Mouse (Mus musculus) liver, embryonic 14.5 days (tissue): ENCODE results near the gene Xpa.

Source experiments
- CTCF ChIP-seq: IDR thresholded peaks from 2 replicates; pipeline ENCODE4 v1.5.1; 2016; ENCODE audit warnings: antibody characterized with exemption, low read depth, control low read depth
- EP300 ChIP-seq: IDR thresholded peaks from 2 replicates; pipeline ENCODE4 v1.6.1; 2016; ENCODE audit warnings: antibody characterized with exemption, low read depth

DNA sequence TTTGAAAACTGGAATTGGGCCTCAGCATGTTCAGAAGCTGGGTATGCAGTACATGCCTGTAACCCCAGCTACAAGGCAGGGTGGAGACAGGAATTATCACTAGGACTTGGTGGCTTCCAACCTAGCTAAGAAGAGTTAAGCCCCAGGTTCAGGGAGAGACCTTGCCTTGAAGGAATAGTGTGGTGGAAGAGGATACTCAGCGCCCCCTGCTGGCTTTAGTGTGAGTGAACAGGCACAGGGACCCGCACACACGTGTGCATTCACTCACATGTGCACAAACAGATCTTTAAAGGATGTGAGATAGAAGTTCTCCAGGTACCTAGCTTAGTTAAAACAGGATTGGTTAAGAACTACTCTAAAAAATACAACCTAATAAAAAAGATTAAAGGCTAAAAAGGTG is 51.8 kb downstream of the Xpa start:
- TF ChIP-seq CTCF = peak; percentile 79
- no peak for TF ChIP-seq EP300
